Mouse (Mus musculus) liver, postnatal 0 days (tissue): Measurements from ENCODE around the gene Lamc1.

Experiments
- CTCF ChIP-seq: sonication (generic); IDR thresholded peaks from 2 replicates; pipeline ENCODE4 v1.5.1; 2016; ENCODE audit warnings: antibody characterized with exemption, low read depth
- EP300 ChIP-seq: IDR thresholded peaks from 2 replicates; pipeline ENCODE4 v1.6.1; 2016; ENCODE audit warnings: antibody characterized with exemption, low read depth, mild to moderate bottlenecking

DNA sequence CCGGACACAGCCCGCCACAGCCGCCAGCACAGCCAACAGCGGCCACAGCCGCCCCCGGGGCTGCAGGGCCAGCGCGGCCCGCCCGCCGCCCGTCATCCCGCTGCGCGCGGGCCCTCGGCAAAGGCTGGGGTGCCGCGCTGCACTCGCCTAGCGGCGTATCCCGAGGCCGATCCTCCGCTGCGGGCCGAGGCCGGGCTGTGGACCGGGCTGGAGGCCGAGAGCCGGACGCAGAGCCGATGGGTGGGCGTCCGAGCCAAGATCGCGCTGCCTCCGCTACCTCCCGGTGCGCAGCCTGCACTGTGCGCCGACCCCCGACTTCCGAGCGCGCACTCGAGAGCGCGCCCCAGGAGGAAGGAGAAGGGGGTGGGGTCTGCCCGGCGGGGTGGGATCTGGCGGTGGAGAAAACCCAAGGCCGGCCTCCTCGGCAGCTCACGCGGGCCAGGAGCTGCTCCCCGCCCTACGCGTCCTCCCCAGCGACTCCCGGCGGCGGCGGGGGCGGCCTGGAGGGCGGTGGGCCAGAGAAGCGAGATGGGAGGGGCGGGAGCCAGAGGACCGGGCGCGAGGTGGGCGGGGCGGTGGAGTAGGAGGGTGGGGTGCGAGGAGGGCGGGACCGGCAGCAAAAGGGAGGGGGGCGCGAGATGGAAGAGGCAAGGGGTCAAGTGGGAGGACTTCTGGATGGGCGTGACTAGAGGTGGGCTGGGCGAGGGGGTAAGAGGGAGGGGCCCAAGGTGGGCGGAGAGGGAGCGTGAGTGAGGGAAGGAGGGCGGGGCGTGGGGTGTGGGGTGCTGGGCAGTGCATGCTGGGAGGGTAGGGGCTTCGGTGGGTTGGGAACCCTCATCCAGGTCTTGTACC lies at the start of gene Lamc1:
- no peak for TF ChIP-seq CTCF
- no peak for TF ChIP-seq EP300
